Mouse (Mus musculus) midbrain, embryonic 16.5 days (tissue): ENCODE results near the gene M1ap. TPM values are rescaled to one million over a fixed set of nuclear protein-coding genes. Genes with fewer than 3 reads are reported as not detected.

ENCODE experiments used
- ATAC-seq: fragments of 200-750 bp; cut with Nextera tagmentation; 2 replicates; pipeline ENCODE4 v1.8.0; 2017; ENCODE audit warnings: moderate TSS enrichment
- H3K27ac ChIP-seq: fragments of 300-500 bp; sonication (generic); 2 replicates; pipeline ENCODE4 v1.5.1; 2014; ENCODE audit warnings: mild to moderate bottlenecking, low read length, mixed read lengths
- H3K27me3 ChIP-seq: fragments of 300-500 bp; sonication (generic); 2 replicates; pipeline ENCODE4 v1.6.1; 2014; ENCODE audit warnings: low read depth, low read length, mixed read lengths; ENCODE audit not compliant: control insufficient read depth, insufficient read depth
- H3K36me3 ChIP-seq: fragments of 300-500 bp; sonication (generic); 2 replicates; pipeline ENCODE4 v1.6.1; 2014; ENCODE audit warnings: mild to moderate bottlenecking, low read length, moderate library complexity, mixed read lengths; ENCODE audit not compliant: control insufficient read depth, insufficient read depth
- H3K4me1 ChIP-seq: fragments of 300-500 bp; sonication (generic); 2 replicates; pipeline ENCODE4 v1.6.1; 2014; ENCODE audit warnings: mild to moderate bottlenecking, low read length, mixed read lengths; ENCODE audit not compliant: control insufficient read depth, insufficient read depth
- H3K4me2 ChIP-seq: fragments of 300-500 bp; sonication (generic); 2 replicates; pipeline ENCODE4 v1.6.1; 2014; ENCODE audit warnings: mild to moderate bottlenecking, low read length, mixed read lengths
- H3K4me3 ChIP-seq: fragments of 300-500 bp; sonication (generic); 2 replicates; pipeline ENCODE4 v1.5.1; 2014; ENCODE audit warnings: low read depth, mild to moderate bottlenecking, low read length, moderate library complexity, mixed read lengths
- H3K9ac ChIP-seq: fragments of 300-500 bp; sonication (generic); 2 replicates; pipeline ENCODE4 v1.6.1; 2014; ENCODE audit warnings: low read depth, low read length, mixed read lengths
- H3K9me3 ChIP-seq: fragments of 300-500 bp; sonication (generic); replicated peaks from 2 replicates; pipeline ENCODE4 v1.6.1; 2014; ENCODE audit warnings: mild to moderate bottlenecking, low read length, mixed read lengths; ENCODE audit not compliant: control insufficient read depth, poor library complexity, severe bottlenecking
- WGBS: fragments of 180-500 bp; shearing (Covaris S2); extraction: QIAGEN DNeasy Blood & Tissue Kit; methylation state at CpG from one replicate; pipeline ENCODE4 v1.1.7; 2014; 5-methylcytosine and 5-hydroxymethylcytosine counted together
- polyA plus RNA-seq: library from polyadenylated mRNA; unstranded; fragments of >200 nt; fragmentation: Nextera tagmentation; extraction: Ambion mirVana; gene quantifications from 2 replicates; pipeline ENCODE4 v1.2.1, GENCODE M21; 2015

M1ap gene
- polyA plus RNA-seq, 1 experiment from 2014 or later: not detected

DNA sequence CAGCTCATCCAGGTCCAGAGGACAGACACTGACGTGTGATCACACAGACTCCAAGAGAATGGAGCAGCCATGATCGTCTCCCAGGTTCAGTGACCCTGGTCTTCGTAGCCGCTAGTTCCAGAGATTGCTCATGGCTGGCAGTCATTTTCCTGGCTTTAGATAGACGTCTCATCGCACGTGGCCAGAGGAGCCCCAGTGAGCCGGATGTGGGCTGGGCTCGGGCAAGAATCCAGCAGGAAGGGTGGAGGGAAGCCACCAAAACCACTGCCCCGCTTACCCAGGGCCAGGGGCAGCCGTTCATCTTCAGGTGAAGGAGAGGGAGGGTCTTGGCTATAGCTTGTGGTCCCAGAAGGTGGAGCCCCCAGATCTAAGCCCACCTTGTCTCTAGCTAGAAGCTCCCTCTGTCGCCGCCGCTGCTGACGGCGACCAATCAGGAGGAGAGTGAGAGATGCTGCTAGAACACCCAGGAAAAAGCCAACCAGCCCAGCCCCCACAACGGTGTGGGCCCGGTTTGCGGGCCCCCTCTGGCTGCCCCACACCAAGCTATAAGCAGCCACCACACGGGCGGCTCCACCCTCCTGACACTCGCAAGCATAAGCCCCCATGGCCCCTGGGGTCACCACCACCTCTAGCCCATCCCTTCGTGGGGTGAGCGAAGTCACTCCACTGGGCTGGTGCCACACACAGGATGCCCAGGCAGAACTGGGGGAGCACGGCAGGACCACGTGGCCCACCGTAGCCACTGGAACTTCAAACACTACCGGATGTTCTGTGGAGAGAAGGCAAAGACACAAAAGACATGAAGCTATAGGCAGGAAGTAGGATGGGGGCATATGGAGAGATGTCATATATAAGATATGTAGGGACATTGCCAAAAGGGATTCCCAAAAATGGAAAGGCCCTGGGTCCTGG is 33.1 kb upstream of the M1ap start:
- Histone ChIP-seq H3K4me1 (no peaks in the 10 kb centered on the region), H3K4me3 (no peak overlapping the region), H3K9me3 (no peaks in the 10 kb centered on the region), H3K27ac (no peak overlapping the region), H3K4me2 (no peak overlapping the region), H3K27me3 (no peaks in the 10 kb centered on the region), H3K9ac (no peak overlapping the region), H3K36me3 (peaks cover 36% of the 10 kb centered on the region)
- 87% methylated on average over 28 of the region's 28 CpGs for WGBS
- no peak for ATAC-seq

DNA sequence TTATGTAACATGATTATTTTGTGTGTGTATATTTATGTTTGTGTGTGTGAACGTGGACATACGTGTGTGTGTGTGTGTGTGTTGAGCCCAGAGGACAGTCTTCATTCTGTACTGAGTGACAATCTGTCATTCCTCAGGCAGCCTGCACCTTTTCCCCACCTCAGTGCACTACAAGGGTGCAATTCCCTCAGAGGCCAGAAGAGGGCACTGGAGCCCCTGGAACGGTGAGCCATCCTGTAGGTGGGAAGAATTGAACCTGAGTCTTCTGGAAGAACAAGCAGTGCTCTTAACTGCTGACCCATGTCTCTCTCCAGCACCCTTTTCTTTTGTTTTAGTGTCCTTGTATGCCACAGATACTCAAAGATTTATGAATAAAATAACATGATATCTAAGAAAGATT is 30.8 kb upstream of the M1ap start:
- no peak overlapping the region for H3K4me3 ChIP-seq
- H3K4me2 ChIP-seq: no peak overlapping the region
- 21% methylated on average over 3 of the region's 3 CpGs for WGBS

DNA sequence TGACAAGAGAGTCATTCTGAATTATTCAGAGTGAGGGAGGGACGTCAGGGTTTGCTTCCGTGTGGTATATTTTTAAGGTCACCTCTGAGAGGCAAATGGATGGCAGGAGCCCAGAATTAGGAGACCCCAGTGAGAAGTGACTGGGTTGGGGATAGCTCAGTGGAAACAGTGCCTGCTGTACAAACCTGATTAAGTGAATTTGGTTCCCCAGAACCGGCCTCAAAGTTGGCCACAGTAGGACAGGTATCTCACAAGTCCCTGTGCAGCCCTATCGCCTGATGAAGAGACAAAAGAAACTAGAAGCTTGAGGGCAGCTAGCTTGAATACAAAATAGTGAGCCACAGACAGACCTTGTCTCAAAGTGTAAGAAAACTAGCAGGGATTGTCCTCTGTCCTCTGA is 30.2 kb upstream of the M1ap start:
- Histone ChIP-seq H3K36me3 (peaks cover 41% of the 10 kb centered on the region), H3K9ac (no peak overlapping the region), H3K4me2 (no peak overlapping the region), H3K4me3 (no peak overlapping the region), H3K4me1 (no peaks in the 10 kb centered on the region), H3K9me3 (no peaks in the 10 kb centered on the region), H3K27ac (no peak overlapping the region), H3K27me3 (no peaks in the 10 kb centered on the region)
- no peak for ATAC-seq
- 90% methylated on average over 4 of the region's 4 CpGs for WGBS

More for the DNA sequence above, 30.8 kb upstream of the M1ap start:
- Histone ChIP-seq H3K4me1 (no peaks in the 10 kb centered on the region), H3K9me3 (no peaks in the 10 kb centered on the region), H3K27ac (no peak overlapping the region), H3K27me3 (no peaks in the 10 kb centered on the region), H3K36me3 (peaks cover 41% of the 10 kb centered on the region), H3K9ac (no peak overlapping the region)
- ATAC-seq: no peak

DNA sequence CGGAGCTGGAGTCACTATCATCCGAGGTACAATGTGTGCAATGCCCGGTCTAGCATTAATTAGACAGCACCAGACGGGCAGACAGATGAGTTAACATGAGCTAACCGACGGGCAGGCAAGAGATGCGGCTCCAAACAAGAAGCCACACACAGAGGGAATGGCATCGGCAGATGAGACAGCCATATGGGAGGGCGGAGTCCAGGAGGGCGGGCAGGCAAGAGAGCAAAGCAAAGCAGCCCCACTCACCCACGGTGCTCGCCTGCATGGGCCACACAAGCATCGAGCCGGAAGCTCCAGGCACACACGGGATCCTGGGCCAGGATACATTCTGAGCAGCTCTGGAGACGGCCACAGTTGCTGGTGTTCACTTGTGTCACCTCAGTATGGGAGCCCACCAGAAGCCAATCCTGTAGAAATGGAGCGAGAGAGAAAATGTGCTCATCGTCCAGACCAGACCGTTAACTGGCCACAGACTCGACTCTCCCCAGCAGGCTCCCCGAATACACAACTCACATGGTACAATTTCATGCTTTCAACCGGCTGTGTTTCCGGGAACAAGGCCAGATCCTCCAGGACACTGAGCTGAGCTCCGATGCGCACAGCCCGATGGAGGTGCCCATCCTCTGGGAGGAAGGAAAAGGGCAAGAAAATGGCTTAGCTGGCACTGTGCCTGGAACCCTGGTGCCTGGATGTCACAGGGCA is 29.5 kb upstream of the M1ap start:
- no peak overlapping the region for H3K27ac ChIP-seq

DNA sequence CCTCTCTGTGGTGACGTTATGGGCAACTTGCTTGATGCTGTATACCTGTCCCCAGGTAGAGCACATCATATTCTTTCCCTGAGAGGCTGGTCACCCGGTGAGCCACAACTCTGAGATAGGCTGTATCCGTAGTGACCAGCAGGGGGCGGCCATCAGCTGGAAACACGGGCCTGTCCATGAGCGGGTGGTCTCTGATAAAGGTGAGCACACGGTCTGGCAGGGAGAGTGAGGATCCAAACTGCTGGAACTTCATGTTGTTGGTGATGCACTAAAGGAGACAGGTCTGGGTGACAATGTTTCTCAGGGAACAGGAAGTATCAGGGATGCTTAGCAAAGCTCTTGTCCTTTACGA is 28.9 kb upstream of the M1ap start:
- H3K9ac ChIP-seq: no peak overlapping the region
- peaks cover 37% of the 10 kb centered on the region for H3K36me3 ChIP-seq
- no peaks in the 10 kb centered on the region for H3K27me3 ChIP-seq
- no peak overlapping the region for H3K4me3 ChIP-seq
- 17% methylated on average over 8 of the region's 8 CpGs for WGBS
- H3K4me1 ChIP-seq: no peaks in the 10 kb centered on the region
- no peak overlapping the region for H3K27ac ChIP-seq
- 0 out of 2 replicates have a peak, but pooled peaks have one; percentile 27 for ATAC-seq
- H3K4me2 ChIP-seq: no peak overlapping the region
- H3K9me3 ChIP-seq: no peaks in the 10 kb centered on the region

More for the DNA sequence above, 29.5 kb upstream of the M1ap start:
- Histone ChIP-seq H3K9ac (no peak overlapping the region), H3K4me1 (no peaks in the 10 kb centered on the region), H3K27me3 (no peaks in the 10 kb centered on the region), H3K4me2 (no peak overlapping the region), H3K36me3 (peaks cover 36% of the 10 kb centered on the region), H3K4me3 (no peak overlapping the region), H3K9me3 (no peaks in the 10 kb centered on the region)
- 74% methylated on average over 26 of the region's 26 CpGs for WGBS
- 0 out of 2 replicates have a peak, but pooled peaks have one; percentile 6 for ATAC-seq

DNA sequence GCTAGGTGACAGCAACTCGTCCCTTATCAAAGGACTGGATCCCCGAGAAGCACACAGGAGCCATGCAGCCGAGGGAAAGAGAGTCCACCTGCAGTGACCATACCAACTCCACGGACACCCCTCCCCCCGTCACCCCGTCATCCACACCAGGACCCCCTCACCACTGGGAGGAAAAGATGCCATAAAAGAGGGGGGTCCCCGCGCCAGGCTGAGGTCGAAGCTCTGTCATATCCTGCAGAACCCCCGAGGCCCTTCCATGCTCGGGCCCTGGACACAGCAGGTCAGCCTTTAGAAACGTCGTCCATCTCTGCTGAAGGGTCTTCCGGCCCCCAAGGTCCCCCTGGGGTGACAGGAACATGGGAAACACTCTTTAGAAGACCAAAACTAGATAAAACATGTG is 28.3 kb upstream of the M1ap start:
- no peak overlapping the region for H3K27ac ChIP-seq
- H3K4me1 ChIP-seq: no peaks in the 10 kb centered on the region
- H3K36me3 ChIP-seq: peaks cover 33% of the 10 kb centered on the region
- H3K4me2 ChIP-seq: no peak overlapping the region
- H3K4me3 ChIP-seq: no peak overlapping the region
- no peak overlapping the region for H3K9ac ChIP-seq
- no peak for ATAC-seq
- H3K9me3 ChIP-seq: no peaks in the 10 kb centered on the region
- no peaks in the 10 kb centered on the region for H3K27me3 ChIP-seq
- WGBS: 87% methylated on average over 14 of the region's 14 CpGs

DNA sequence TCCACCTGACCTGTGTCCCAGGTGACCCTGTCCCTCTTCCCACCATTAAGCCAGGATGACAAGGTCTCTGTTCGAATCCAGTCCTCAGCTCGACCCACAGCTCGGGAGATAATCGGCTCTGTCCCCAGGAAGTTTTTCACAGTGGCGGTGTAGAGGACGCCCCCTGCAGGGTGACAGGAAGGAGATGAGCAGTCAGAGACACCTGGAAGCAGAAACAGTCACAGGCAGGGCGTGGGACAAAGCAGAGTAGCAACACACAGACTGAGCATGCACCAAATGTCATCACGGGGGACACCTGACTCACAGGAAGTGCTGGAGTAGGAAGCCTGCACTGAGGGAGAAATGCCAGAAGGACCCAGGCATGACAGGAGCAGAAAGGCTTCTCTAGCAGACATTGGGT is 27.2 kb upstream of the M1ap start:
- H3K4me1 ChIP-seq: no peaks in the 10 kb centered on the region
- no peak overlapping the region for H3K27ac ChIP-seq
- no peaks in the 10 kb centered on the region for H3K9me3 ChIP-seq
- H3K9ac ChIP-seq: no peak overlapping the region
- no peak for ATAC-seq
- peaks cover 34% of the 10 kb centered on the region for H3K36me3 ChIP-seq
- H3K4me3 ChIP-seq: no peak overlapping the region
- WGBS: 70% methylated on average over 8 of the region's 8 CpGs
- H3K27me3 ChIP-seq: no peaks in the 10 kb centered on the region
- no peak overlapping the region for H3K4me2 ChIP-seq

DNA sequence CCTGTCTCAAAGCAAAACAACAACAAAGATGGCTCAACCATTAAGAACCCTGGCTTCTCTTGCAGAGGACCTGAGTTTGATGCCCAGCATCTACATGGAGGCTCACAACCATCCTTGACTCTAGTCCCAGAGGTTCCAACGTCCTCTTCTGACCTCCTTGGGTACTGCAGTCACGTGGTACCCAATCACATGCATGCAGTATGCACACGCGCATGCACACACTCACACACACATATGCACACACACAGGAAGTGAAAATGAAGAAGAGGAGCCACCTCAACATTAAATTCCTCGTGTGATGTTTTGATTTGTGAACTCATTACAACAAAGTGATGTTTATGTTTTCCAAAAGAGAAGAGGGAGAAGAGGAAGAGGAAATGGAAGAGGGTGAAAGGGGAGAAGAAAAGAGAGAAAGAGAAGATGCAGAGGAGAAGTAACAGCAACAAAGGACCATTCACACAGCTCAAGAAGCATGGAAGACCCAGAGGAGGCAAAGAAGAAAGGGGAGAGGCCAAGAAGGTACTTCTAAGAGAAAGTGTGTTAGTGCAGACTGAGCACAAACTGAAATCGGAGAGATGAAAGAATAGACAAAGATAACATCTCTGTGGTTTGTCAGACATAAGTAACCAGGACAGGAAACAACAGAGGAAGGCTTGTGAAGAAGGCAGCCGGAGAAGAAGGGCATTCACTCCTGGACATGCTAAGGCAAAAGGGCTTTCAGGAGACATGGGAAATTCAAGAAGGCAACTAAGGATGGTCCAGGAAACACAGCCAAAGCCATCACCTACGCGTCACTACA is 25.1 kb upstream of the M1ap start:
- H3K27ac ChIP-seq: no peak overlapping the region
- ATAC-seq: no peak
- H3K27me3 ChIP-seq: no peaks in the 10 kb centered on the region
- H3K36me3 ChIP-seq: peaks cover 38% of the 10 kb centered on the region
- H3K4me2 ChIP-seq: no peak overlapping the region
- WGBS: 83% methylated on average over 9 of the region's 9 CpGs
- H3K4me3 ChIP-seq: no peak overlapping the region
- no peaks in the 10 kb centered on the region for H3K9me3 ChIP-seq
- no peak overlapping the region for H3K9ac ChIP-seq
- no peaks in the 10 kb centered on the region for H3K4me1 ChIP-seq
